Mouse (Mus musculus) mouse embryonic stem cell (cell line): ENCODE measurements around the gene S1pr4.

Experiments used
- in situ Hi-C, 2 experiments: fragments of 300-500 bp; cut with MboI; formaldehyde crosslinking; loops; 1 replicate in 1 of 2; 3 replicates in 1 of 2; pipeline ENCODE4 v1.14.3; 2019 to 2020; ENCODE audit warnings: low sequenced_read_pairs in 2 of 2, low pct_unique_long_range_greater_than_20kb in 1 of 2, mixed read lengths in 1 of 2; ENCODE audit not compliant: unreplicated experiment in 1 of 2

Gene S1pr4

DNA sequence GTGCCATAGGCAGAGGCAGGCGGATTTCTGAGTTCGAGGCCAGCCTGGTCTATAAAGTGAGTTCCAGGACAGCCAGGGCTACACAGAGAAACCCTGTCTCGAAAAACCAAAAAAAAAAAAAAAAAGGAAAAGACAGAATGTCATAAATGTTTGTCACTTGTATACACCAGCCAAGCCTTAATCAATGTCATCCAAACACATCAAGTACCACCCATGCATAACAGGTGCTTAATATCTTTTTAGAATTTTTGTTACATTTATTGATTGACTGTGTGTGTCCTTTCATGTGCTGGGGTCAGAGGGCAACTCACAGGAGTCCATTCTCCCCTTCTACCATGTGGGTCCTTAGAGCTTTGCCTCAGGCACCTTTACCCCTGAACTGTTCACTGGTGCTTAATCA is at the start of gene S1pr4:
Gene S1pr4, minus strand, starts transcription at position 101 of the 400 bp plus-strand sequence.
- in situ Hi-C loops, result loop anchor here in 1 of 2 experiments (10.0 kb wide), 1 partner anchor 55 kb away; the partner anchor contains the start of gene Aes

DNA sequence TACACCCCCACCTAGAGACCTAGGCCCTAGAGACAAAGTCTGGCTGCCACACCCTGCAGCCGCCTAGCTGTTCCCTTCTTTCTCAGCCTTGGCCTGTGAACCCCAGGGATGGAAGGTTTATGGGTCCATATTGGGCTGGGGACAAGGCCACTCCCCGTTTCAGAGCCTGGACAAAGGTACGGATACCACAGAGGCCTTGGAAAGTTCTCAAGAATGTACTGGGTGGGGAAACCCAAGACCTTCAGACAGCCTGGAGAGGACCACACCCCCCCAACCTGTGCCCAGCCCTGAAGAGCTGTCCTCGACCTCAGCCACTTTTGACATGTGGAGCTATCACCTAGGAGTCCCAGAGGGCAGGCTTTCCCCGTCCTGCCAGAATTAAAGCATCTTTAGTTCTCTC is 49.0 kb upstream of the S1pr4 start:
- in situ Hi-C loops, result no loop called here

DNA sequence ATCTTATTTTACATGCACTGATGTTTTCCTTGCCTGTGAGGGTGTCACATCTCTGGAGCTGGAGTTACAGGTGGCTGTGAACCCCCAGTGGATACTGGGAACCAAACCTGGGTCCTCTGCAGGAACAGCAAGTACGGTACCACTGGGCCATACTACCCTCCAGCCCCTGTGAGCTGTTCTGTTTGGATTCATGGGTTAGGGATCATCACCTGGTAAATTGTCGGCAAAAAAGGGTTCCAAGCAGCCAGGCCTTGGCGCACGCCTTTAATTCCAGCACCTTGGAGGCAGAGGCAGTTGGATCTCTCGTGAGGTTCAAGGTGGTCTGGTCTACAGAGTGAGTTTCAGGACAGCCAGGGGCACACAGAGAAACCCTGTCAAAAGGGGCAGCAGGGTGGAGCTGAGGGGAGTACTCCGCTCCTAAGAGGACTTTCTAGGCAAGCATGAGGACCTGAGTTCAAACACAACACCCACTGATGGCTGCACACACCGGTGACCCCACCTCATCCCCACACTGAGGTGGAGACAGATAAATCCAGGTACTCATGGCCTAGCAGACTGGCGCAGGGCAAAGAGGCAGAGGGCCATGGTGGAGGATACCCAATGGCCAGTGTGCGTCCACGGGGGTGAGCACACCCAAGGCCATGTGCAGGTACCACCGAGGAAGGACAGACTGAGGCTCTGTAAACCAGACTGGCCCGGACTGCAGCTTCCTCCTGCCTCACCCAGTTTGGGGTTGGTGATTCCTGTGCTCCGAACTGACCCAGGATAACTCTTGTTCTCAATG is 47.0 kb upstream of the S1pr4 start:
- in situ Hi-C loops, result no loop called here

DNA sequence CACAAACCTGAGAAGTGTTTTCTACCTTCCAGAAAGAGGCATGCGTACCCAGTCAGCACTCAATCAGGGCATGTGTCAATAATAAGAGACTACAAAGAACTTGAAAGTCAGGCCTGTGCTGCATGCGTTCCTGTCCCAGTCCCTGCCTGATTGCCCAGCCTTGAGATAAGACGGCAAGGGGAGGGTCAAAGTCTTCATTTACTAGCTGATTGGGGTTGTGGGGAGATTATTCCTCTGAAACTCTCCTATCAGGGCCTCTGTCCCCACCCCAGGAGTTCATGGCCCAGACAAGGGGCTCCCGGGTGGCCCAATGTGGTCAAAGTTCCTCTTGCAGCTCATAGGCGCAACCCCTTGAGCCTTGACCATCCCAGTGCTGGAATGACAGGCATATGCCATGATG is 46.4 kb upstream of the S1pr4 start:
- in situ Hi-C loops, result no loop called here

DNA sequence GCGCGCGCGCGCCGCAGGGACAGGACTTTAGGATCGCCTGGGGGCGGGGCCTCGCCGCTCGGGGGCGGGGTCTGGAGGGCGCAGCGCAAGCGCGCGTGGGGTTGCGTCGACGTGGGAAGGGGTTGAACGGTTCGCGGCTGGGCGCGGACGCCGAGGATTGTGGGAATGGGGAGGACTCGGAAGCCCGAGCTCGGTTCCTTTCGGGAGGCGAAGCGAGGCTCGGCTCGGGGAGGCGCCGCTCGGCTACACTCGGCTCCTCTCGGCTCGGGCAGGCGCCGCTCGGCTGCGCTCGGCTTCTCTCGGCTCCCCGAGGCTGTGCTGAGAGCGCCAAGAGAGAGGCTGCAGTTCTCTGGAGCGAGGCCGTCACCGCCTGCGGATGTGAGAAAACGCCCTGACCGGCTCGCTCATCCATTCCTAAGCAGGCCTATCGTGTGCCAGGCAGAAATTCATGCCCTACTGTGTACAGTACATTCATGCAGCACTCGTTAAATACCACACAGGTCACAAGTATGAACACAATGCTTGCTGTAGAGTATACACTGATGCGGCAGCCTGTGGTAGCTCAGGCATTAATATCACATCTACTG is 45.3 kb upstream of the S1pr4 start, which contains the start of gene Gna11:
Gene Gna11, minus strand, starts transcription at position 30 of the 587 bp plus-strand sequence.
- in situ Hi-C loops, result no loop called here

DNA sequence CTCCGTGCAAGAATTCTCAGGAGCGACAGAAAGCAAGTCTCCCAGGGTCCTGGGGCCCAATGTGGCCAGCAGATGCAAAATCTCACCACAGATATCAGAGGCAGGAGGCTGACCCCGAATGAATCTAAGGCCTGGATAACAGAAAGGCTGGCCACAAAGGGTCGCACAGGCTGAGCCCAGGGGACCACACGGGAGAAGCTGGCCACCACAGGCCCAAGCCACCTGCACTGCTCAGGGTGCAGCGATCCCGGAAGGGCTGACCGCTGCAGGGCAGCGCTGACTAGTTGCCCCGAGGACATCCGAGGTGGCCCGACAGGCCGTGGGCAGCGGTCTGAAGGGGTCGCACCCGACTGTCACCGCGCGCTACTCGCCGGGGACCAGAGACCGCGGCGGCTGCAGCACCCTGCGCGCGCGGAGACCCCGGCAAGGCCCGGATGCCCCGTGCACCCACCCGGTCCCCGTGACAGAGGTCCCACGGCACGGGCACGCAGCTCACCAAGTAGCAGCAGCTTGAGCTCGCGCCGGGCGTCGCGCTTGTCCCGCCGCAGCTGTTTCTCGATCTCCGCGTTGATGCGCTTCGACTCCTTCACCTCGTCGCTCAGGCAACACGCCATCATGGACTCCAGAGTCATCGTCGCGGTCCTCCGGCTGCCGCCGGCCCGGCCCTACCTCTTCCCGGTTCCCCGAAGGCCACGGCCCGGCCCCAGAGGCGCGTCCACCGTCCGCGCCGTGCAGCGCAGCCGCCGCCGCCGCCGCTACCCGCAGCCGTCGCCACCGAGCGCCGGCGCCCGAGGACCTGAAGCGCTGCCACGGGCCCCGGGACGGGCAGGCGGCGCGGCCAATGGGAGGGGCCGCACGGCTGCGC is 44.6 kb upstream of the S1pr4 start:
- in situ Hi-C loops, result no loop called here

DNA sequence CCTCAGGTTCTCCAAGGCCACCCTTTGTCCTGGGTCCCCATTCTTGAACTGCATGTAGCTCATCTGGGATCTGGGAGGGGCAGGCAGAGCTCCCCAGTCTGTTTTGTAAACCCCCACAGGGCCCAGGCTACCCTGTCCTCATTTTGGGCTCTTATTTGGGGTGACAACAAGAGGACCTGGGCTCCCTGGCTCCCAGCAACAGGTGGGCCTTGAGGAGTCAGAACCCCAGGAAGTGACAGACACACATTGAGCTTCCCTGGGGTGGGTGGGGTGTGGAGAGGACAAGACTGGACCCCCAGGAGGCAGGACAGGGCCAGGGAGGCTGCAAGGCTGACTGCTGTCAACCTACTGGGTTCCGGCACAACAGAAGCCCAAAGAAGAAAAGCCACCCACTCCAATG is 43.7 kb upstream of the S1pr4 start:
- in situ Hi-C loops, result no loop called here

DNA sequence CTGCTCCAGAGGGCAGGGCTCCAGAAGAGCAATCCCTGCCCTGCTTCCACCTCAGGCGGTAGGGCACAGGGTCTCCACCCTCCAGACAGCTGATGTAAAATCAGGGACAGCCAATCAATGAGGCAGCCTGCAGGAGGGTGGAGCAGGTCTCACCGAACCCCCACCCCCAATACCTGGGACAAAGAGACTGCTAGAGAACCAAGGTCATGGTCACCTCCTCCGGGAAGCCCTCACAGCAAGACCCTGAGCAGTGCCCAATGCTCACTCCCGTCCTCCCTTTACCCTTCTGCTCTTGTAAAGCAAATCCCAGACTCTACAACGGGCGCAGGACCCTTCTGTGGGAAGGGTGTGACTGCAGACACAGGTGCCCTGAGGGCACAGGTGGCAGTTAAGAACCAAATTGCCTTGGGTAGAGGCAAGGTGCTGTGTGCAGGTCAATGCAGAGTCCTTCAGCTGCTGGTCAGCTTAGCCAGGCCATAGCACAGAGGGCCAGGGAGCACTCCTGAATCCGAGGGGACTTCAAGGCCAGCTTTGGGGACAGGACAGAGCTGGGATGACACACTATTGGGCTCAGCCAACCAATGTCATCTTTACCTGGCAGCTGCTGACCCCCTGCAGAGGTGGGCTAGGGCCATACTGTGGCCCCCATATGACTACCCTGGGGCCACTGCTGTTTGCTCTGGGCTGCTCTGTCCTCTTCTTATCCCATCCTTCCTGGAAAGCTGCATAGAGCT is 43.0 kb upstream of the S1pr4 start:
- in situ Hi-C loops, result no loop called here

DNA sequence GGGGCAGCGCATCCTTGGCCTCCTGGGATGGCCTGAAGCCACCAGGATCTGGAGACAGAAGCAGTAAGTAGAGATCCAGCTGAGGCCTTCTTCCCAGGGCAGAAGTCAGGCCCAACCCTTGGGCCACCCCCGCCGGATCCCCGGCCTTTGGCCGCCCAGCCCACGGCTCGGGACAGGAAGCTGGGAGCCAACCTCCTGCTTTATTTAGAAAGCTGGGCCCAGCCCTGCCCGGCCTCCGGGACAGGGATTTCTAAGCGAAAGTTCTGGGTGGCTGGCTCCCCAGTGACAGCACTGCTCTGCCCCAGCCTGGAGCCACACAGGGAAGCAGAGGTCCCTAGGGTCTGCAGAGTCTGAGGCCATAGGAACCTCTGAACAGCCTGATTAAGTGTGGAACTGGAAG is 41.9 kb upstream of the S1pr4 start:
- in situ Hi-C loops, result no loop called here

DNA sequence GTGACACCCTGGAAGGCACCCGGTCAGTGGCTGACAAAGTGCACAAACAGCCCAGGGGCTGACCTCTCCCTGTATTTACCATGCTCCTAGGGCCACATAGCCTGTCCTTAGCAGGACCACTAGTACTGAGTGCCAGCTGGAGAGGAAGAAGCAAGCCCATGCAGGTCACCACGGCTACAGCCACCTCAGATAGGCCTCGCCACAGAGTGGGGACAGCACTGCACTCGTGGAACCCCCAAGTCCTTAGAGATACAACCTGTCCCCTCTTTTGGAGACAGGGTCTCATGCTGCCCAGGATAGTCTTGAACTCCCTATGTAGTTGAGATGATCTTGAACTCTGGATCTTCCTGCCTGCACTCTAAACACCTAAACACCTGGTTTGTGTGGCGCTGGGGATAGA is 41.4 kb upstream of the S1pr4 start:
- in situ Hi-C loops, result no loop called here

DNA sequence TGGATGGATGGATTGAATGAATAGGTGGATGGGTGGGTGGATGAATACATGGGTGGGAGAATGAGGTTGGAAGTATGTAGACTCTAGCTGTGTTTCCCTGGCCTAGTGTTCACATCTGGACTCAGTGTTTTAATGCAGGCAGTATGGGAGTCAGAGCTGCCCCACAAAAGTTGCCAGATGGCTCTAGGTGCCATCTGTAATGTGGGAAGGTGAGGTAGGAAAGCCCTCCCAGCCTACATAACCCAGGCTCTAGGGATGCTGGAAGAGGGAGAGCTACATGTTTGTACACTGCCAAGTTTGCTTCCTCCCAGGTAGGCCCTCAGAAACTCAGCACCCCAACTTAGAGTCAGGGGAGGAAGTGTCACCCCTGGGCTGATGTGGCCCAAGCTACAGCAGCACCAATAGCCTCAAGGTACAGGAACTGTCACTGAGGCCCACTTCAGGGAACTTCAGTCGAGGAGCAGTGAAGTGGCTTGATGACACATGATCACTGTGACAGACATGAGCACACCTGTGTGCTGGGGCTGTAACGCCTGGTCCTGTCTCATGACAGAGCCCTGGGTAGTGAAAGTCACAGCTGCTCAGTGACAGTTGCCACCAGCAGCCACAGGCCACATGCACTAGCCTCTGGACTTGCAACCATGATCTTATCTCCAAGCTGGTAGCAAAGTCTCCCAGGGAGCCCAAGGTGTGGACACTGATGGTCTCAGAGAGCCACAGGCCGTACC is 38.6 kb upstream of the S1pr4 start:
- in situ Hi-C loops, result loop anchor here in 1 of 2 experiments (10.0 kb wide), 1 partner anchor 334 kb away; the partner anchor contains the start of gene Nmrk2

DNA sequence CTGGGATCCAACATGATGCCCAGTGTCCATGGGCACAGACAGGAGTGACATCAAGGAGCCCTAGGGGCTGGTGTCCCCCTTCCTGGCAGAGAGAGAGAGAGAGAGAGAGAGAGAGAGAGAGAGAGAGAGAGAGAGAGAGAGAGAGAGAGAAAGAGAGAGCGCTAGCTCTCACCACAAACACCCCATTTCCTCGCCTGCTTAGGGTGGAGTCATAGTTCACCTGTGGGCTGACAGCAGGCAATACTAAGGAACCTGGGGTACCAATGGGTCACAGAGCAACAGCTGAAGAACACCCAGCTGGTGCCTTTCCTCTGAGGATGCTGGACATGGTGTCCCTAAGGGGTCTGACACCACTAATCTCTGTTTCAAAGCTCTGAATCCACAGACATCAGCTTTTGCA is 37.5 kb upstream of the S1pr4 start:
- in situ Hi-C loops, result loop anchor here in 1 of 2 experiments (10.0 kb wide), 1 partner anchor 333 kb away; the partner anchor contains the start of gene Nmrk2

DNA sequence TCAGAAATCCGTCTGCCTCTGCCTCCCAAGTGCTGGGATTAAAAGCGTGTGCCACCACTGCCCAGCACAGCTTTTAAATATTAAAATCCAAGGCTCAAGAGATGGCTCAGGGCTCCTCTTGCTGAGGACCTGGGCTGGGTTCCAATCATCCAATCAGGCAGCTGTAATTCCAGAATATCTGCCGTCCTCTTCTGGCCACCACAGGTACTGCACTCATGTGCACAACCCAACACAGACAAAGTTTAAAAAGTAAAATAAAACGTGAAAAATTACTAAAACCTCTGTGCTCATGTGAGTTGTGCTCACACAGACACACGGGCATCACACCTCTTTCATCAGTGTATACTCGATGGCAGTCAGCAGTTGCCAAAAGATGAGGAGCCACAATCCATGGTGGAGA is 36.8 kb upstream of the S1pr4 start:
- in situ Hi-C loops, result loop anchor here in 1 of 2 experiments (10.0 kb wide), 1 partner anchor 332 kb away; the partner anchor contains the start of gene Nmrk2

DNA sequence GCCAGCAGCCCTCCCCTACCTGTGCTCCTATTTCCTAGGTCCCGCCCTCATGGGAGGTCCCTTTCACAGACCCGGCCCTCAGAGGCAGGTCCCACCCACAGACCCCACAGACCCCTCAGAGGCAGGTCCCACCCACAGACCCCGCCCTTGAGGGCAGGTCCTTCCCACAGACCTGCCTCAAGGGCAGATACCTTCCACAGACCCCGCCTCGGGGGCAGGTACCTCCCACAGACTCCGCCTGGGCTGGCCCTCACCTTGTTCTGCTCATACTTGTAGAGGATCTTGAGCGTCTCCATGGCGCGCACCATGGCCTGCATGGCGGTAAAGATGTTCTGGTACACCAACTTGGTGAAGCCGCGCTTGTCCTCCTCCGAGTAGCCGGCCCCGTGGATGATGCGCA is 34.9 kb upstream of the S1pr4 start:
- in situ Hi-C loops, result loop anchor here in 1 of 2 experiments (10.0 kb wide), 1 partner anchor 330 kb away; the partner anchor contains the start of gene Nmrk2

DNA sequence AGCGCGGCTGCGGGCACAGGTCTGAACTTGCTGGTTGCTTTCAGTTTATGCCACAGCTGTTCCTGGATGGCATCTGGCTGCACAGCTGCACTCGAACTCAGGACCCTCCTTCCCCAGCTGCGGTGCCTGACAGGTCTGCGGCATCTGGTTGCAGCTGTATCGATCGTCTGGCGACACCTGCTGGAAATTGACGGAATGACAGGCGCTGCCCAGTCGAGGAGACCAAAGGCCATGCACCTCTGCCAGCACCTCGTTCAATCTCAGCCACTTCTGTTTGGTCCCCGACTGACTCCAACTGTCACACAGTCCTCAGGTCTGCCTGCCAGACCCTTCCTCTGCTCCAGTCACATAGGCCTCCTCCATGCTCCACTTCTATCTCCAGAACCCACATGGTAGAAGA is 26.8 kb upstream of the S1pr4 start:
- in situ Hi-C loops, result loop anchor here in 1 of 2 experiments (5.0 kb wide), 1 partner anchor 129 kb away; no protein-coding TSS in a partner anchor

DNA sequence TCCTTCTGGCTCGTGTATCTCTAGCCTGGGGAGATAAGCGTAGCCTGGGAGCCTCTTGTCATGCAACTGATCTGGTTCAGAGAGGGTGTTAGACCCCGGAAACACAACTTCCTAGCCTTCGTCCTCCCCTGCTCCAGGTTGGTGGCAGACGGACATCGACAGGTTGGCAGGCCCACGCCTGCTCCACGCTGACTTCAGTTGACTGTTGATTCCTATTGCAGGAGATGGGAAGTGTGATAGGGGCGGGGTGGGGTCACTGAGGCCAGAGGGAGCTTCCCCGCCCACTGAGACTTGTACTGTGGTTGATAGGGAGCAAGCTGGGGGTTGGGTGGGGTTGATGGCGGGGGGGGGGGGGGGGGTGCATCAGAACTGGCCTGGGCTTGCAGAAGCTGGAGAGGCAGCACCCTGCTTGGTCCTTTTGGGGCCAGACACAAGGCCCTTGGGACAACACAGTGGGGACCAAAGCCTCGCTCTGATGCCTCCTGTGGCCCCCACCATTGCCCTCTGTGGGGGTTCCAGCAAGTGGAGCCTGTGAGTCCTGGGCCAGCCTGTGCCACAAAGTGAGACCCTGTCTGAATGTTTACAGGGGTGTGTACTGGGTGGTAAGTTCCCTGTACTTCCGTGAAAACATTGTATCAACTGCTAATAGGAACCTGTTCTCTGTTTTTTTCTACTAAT is 25.2 kb upstream of the S1pr4 start:
- in situ Hi-C loops, result loop anchor here in 1 of 2 experiments (5.0 kb wide), 1 partner anchor 128 kb away; no protein-coding TSS in a partner anchor

DNA sequence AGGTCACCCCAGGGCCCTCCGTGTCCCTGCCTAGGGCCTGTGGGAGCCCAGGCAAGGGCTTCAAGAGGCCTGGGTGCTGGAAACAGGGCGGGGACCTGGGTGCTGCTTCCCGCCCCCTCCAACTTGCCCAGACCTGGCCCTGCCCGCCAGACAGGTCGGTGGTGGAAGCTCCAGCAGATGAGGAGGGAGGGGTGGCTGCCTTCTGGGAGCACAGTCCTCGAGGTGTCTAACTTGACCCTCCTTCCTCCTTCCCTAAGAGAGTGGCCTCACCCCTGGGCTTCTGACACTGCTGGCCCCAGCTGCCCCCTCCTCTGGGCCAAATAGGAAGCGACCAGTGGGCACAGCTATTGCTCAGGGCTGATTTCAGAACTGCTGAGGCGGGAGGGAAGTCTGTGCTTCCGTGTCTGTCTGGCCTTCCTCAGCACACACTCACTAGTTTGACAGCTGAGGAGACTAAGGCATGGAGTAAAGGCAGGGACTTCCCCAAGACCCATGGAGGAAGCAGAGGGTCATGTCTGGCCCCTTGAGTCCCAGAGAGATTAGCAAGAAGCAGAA is 24.2 kb upstream of the S1pr4 start, which contains the start of gene Gna15:
Gene Gna15, minus strand, starts transcription at position 175 of the 555 bp plus-strand sequence.
- in situ Hi-C loops, result no loop called here
